Mouse (Mus musculus): ENCODE measurements around the gene Tmem175. TPM values are rescaled to one million over a fixed set of nuclear protein-coding genes. Genes with fewer than 3 reads are reported as not detected.

The Tmem175 gene
- total RNA-seq, 2 experiments from 2014 or later, result 40.7 to 43.5 TPM

DNA sequence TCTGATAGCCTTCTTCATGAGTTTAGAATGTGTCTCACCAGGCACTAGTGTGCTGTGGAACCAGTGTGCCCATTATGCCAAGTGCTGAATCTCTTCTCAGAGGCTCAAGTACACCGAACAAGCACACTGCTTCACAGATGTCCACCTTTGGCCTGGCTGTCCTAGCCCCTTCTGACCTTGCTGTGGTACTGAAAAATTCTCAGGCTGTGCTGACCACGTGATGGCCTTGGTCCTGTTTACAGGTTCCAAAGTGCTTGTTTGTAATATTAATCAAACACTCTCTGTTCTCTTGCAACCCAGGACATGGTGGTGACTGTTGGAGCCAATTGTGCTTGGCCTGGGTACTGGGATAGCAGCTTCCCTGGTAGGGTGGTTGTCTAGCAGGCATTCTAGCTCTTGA, 45.1 kb downstream of the Tmem175 start:
- H3K4me3 ChIP-seq, result no peak overlapping the region
- DNase-seq (ENCODE audit: low spot score in 2 of 2), result no peak
- H3K27ac ChIP-seq, result no peak overlapping the region
- no peak for TF ChIP-seq CTCF (conservative IDR thresholded peaks at IDR 0.05)

DNA sequence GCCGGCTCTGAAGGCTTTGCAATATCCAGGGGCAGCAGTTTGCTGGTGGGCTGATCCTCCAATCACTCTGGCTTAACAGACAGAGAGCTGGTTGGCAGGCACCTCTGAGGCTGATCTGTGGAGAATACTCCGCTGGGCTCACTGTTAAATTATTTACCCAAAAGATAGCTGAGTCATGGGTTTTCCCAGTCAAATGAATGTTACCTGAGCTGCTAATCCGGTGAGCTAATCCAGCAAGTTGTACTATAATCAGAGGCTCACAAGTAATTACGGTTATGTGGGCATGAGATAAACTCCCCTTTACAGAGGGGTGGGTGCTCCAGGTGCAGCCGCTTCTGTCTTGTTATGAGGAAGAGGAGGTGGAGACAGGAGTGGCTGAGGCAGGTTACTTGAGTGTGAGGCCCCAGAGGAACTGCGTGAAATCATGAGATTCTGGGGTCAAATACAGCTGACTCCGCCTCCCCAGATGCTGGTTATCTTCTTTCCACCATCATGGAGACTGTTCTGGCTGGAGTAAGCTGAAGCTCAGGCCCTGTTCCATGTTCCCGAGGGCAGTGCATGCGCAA, 45.8 kb downstream of the Tmem175 start, which contains the start of gene Slc26a1:
TSS of gene Slc26a1 (minus strand) at position 319 of the 566 bp plus-strand sequence.
- Histone ChIP-seq H3K4me3 (no peak within 1 kb of the TSS), H3K27ac (peak within 1 kb of the TSS; percentile 93; the same call in 1 of the 2 replicates)
- no peak for DNase-seq (ENCODE audit: low spot score in 2 of 2)
- TF ChIP-seq CTCF (conservative IDR thresholded peaks at IDR 0.05), result no peak

DNA sequence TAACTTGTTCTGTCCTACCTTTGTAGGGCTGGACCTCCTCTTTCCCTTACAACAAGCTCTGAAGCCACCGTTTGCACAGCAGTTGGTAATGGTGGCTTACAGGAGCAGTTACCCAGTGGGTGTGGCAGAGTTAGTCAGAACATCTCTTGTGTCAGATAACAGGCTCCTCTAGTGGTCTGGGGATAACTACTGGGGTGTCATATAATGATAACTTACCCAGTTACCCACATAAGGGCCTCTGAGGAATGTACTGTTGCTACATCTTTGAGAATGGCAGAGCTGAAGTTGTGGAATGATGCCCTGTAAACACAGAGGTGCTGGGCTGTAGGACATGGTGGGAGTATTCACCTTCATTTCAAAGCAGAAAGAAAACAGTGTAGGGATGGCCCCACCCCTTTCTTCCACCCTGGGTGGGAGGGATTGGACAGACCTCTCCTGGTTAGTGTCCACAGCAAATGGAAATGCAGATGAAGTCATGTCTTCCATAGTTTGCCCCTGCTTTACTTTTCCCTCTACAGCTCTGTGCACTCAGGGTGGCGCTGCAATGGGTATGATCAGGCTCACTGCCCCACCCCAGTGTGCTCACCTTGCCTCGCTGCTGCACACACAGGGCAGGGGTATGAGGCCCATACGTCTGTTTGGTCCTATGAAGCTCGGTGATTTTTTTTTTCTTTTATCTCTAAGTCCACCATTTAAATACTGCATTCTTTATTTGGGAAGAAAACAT, 47.4 kb downstream of the Tmem175 start:
- peak overlapping the region; percentile 50 for H3K4me3 ChIP-seq
- peak overlapping the region; percentile 93 for H3K27ac ChIP-seq
- no peak for TF ChIP-seq CTCF (conservative IDR thresholded peaks at IDR 0.05)
- DNase-seq (ENCODE audit: low spot score in 2 of 2), result no peak

DNA sequence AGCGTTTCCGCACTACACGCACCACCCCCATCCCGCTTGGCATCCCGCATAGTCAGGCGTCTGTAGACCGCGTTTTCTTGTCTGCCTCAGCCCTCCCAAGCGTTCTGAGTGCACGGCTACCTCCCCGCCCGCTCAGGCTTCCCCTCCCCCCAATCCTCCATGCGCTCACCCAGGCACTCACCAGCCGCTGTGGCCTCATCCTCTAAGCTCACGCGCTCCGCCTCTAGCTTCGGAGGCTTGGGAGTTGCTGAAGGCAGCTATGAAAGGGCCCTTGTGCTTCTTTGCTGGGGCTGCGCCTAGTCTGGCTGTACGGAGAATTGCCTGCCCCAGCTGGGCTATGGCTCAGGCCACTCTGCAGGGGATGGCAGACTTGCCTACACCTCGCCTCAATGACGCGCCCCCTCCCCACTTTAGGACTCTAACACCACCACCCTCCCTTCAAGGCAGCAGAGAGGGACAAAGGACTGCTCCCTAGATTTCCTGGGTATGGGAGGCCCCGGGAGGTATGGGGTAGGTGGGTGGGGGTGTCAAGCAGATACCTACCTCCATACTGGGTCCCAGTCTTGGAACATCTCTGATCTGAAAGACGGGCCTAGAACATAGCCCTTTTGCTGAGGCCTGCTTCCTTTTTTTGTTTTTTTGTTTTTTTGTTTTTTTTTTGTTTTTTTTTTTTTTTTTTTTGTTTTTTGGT, 48.2 kb downstream of the Tmem175 start:
- TF ChIP-seq CTCF (conservative IDR thresholded peaks at IDR 0.05), result peak; percentile 35
- H3K4me3 ChIP-seq, result peak overlapping the region; percentile 50
- peak overlapping the region; percentile 93 for H3K27ac ChIP-seq
- DNase-seq (ENCODE audit: low spot score in 2 of 2), result peak; percentile 81 to 87

- Histone ChIP-seq H3K27ac (peak overlapping the region; percentile 93), H3K4me3 (no peak overlapping the region)
- no peak for TF ChIP-seq CTCF (conservative IDR thresholded peaks at IDR 0.05)
- DNase-seq (ENCODE audit: low spot score in 2 of 2), result no peak
Observed at GRCm38 (mm10) chr5:108678296-108678854, 48.8 kb downstream of the Tmem175 start.

- Histone ChIP-seq H3K27ac (no peak overlapping the region), H3K4me3 (no peak overlapping the region)
- DNase-seq (ENCODE audit: low spot score in 2 of 2), result no peak
- TF ChIP-seq CTCF (conservative IDR thresholded peaks at IDR 0.05), result peak; percentile 66
Observed at GRCm38 (mm10) chr5:108679909-108680308, 50.3 kb downstream of the Tmem175 start.

GRCm38 (mm10) chr5:108680871-108681270, 51.3 kb downstream of the Tmem175 start:
- no peak overlapping the region for H3K4me3 ChIP-seq
- TF ChIP-seq CTCF (conservative IDR thresholded peaks at IDR 0.05), result no peak

GRCm38 (mm10) chr5:108689091-108689490, 59.5 kb downstream of the Tmem175 start:
- no peak for TF ChIP-seq CTCF (conservative IDR thresholded peaks at IDR 0.05)
- DNase-seq (ENCODE audit: low spot score in 2 of 2), result peak; percentile 44 to 66
- Histone ChIP-seq H3K4me3 (no peak overlapping the region), H3K27ac (peak overlapping the region; percentile 32; the same call in 1 of the 2 replicates)

More at GRCm38 (mm10) chr5:108680871-108681270, 51.3 kb downstream of the Tmem175 start:
- DNase-seq (ENCODE audit: low spot score in 2 of 2), result no peak
- H3K27ac ChIP-seq, result no peak overlapping the region

DNA sequence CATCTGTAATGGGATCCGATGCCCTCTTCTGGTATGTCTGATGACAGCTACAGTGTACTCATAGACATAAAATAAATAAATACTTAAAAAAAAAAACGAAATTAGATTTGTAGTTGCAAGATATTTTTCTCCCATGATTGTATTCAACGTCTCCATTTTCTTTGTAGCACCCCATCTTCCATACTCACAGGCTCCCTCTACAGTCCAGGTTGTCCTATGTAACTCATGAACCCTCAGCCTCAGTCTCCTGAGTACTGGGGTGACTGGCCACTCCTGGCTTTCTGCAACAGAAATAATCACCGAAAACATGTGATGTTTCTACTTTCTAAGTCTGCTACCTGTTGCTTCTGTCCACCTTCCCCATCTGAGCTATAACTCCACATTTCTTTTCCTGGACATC, 61.6 kb downstream of the Tmem175 start:
- Histone ChIP-seq H3K4me3 (no peak overlapping the region), H3K27ac (no peak overlapping the region)
- DNase-seq (ENCODE audit: low spot score in 2 of 2), result no peak
- peak; percentile 58 for TF ChIP-seq CTCF (conservative IDR thresholded peaks at IDR 0.05)

- Histone ChIP-seq H3K27ac (peak within 1 kb of the TSS; percentile 59; the same call in 1 of the 2 replicates), H3K4me3 (peak within 1 kb of the TSS; percentile 65)
- peak in 1 of 2 experiments; percentile 37 for DNase-seq (ENCODE audit: low spot score in 2 of 2)
- TF ChIP-seq CTCF (conservative IDR thresholded peaks at IDR 0.05), result peak; percentile 65
Observed at GRCm38 (mm10) chr5:108692271-108692670, 62.7 kb downstream of the Tmem175 start, which contains the start of gene Fgfrl1. Fgfrl1 (plus strand) TSS chr5:108692382.

DNA sequence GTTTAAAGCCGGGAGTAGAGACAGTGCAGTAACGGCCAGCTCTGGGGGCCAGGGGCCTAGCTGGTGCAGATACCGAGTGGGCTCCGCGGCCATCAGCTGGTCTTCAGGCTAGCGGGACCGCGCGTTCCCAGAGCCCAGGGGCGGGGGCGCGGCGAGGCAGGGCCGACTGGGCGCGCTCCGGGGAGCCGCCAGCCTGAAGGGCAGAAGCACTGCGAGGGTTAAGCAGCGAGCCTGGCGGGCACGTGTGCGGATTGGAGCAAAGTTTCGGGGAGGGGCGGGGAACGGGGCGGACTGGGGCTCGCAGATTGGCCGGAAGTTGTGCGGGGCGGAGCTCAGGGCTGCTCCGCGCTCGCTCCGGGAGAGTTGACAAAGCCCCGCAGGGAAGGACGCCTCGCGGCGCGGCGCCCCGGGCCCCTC, 64.3 kb downstream of the Tmem175 start:
- peak; percentile 66 to 69 for DNase-seq (ENCODE audit: low spot score in 2 of 2)
- Histone ChIP-seq H3K4me3 (peak overlapping the region; percentile 65), H3K27ac (0 out of 2 replicates have a peak overlapping the region, but pooled peaks have one; percentile 61)
- TF ChIP-seq CTCF (conservative IDR thresholded peaks at IDR 0.05), result no peak

DNA sequence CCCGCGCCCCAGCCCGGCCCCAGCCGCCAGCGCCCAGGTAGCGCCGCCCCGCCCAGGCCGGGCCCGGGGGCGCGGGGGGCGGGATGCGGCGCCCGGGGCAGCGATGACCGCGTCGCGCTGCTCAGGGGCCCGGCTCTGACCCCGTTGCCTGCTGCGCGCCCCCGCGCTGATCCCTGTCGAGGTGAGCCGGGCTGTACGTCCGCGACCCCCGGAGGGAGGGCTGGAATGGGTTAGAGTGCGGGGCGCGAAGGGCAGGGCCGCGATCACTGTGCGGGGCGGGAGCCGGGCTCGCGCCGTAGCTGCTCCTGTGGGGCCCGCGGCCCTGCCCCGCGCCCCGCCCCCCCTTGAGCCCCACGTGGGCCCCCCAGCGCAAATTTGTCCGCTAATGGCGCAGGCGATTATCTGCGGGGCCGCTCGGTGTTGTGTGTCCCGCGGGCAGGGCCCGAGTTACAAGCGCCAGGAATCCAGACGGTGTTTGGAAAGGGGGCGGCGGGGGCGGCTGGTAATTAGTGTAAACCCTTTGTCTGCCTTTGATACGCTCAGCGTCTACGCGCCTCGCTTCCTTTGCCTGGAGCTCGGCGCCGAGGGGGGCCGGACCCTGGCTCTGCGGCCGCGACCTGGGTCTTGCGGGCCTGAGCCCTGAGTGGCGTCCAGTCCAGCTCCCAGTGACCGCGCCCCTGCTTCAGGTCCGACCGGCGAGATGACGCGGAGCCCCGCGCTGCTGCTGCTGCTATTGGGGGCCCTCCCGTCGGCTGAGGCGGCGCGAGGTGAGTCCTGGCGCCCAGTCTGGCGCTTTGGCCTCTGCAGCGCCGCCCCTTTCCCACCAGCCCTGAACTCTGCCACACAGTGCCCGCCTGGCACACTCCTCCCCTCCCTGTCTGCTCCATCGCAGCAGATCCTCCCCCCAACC, 65.0 kb downstream of the Tmem175 start:
- no peak for TF ChIP-seq CTCF (conservative IDR thresholded peaks at IDR 0.05)
- peak; percentile 54 to 58 for DNase-seq (ENCODE audit: low spot score in 2 of 2)
- peak overlapping the region; percentile 82 for H3K27ac ChIP-seq

More for the DNA sequence above, 65.0 kb downstream of the Tmem175 start:
- peak overlapping the region; percentile 65 for H3K4me3 ChIP-seq
